Mouse (Mus musculus) G1E (cell line): ENCODE measurements around the gene Rasd1. TPM values are rescaled to one million over a fixed set of nuclear protein-coding genes. Genes with fewer than 3 reads are reported as not detected.
A peak's percentile ranks its signal among the peaks of the same experiment; 100 is the strongest.

Experiments used
- ATAC-seq: 2 replicates; pipeline ENCODE4 v1.8.0; 2016; ENCODE audit warnings: mild to moderate bottlenecking; ENCODE audit not compliant: insufficient number of reproducible peaks, poor library complexity, low FRiP score, severe bottlenecking; ENCODE audit errors: extremely low read depth
- DNase-seq: peaks from one replicate; pipeline ENCODE4 v3.0.0; 2012; ENCODE audit warnings: low spot score
- H3K27me3 ChIP-seq: 2 replicates; pipeline ENCODE4 v1.6.1; 2012; ENCODE audit warnings: mild to moderate bottlenecking, low read length, inconsistent platforms; ENCODE audit not compliant: insufficient read depth
- H3K36me3 ChIP-seq: replicated peaks from 2 replicates; pipeline ENCODE3; 2012; ENCODE audit warnings: mild to moderate bottlenecking, inconsistent platforms
- H3K4me1 ChIP-seq: 2 replicates; pipeline ENCODE4 v1.6.1; 2012; ENCODE audit warnings: low read depth, low read length, inconsistent platforms, mixed read lengths; ENCODE audit not compliant: insufficient read depth
- H3K4me3 ChIP-seq: 2 replicates; pipeline ENCODE4 v1.5.1; 2012; ENCODE audit warnings: low read depth, mild to moderate bottlenecking, inconsistent platforms, low read length, moderate library complexity, mixed read lengths
- H3K9me3 ChIP-seq: replicated peaks from 2 replicates; pipeline ENCODE4 v1.6.1; 2012; ENCODE audit warnings: inconsistent platforms
- CTCF ChIP-seq: IDR thresholded peaks from 2 replicates; pipeline ENCODE4 v1.5.1; 2012; ENCODE audit warnings: low read depth, low read length, inconsistent platforms, mixed read lengths
- GATA1 ChIP-seq: IDR thresholded peaks from 2 replicates; pipeline ENCODE4 v1.6.1; 2012; ENCODE audit warnings: borderline replicate concordance, low read length, inconsistent platforms, mixed read lengths
- GATA2 ChIP-seq: IDR thresholded peaks from 2 replicates; pipeline ENCODE4 v1.6.1; 2012; ENCODE audit warnings: low read depth, low read length, inconsistent platforms, borderline replicate concordance
- POLR2AphosphoS5 ChIP-seq: IDR thresholded peaks from 2 replicates; pipeline ENCODE4 v1.6.1; 2012; ENCODE audit warnings: low read depth, low read length, inconsistent platforms; ENCODE audit not compliant: insufficient replicate concordance
- TAL1 ChIP-seq: conservative IDR thresholded peaks from 2 replicates; pipeline ENCODE4 v1.6.1; 2012; ENCODE audit warnings: low read depth, low read length, inconsistent platforms, mixed read lengths
- polyA plus RNA-seq: library from polyadenylated mRNA; stranded (reverse); fragments of >175 nt; gene quantifications from 2 replicates; pipeline ENCODE4 v1.2.3, GENCODE M21; 2012
- total RNA-seq, 2 experiments: library from RNA; stranded (forward) in 1 of 2; stranded (reverse) in 1 of 2; fragments of 200-1000 nt in 1 of 2; fragments of >200 nt in 1 of 2; fragmentation: Nextera tagmentation in 1 of 2; gene quantifications; 2 replicates each; pipeline ENCODE4 v1.2.3; 2014 to 2017

Rasd1 gene
- total RNA-seq (2014; fragmentation: Nextera tagmentation), result not detected in 2 replicates
- 0.22 TPM in 1 of 2 replicates, not detected in the other for total RNA-seq (2017)
- polyA plus RNA-seq, result not detected in 2 replicates

- peak; percentile 82 for DNase-seq
- Histone ChIP-seq H3K36me3 (peaks cover 41% of the 10 kb centered on the region), H3K27me3 (peaks cover 38% of the 10 kb centered on the region), H3K9me3 (no peaks in the 10 kb centered on the region), H3K4me1 (peaks cover 38% of the 10 kb centered on the region), H3K4me3 (peak within 1 kb of the TSS; percentile 71)
- no peak for TF ChIP-seq TAL1
- TF ChIP-seq GATA1, result no peak
- TF ChIP-seq POLR2AphosphoS5, result no peak
- no peak for TF ChIP-seq CTCF
- TF ChIP-seq GATA2, result no peak
- peak; percentile 83 for ATAC-seq
These were observed at the start of gene Rasd1 for GRCm38 (mm10) chr11:59964818-59965217. TSS of gene Rasd1 (minus strand) at chr11:59964944.

DNA sequence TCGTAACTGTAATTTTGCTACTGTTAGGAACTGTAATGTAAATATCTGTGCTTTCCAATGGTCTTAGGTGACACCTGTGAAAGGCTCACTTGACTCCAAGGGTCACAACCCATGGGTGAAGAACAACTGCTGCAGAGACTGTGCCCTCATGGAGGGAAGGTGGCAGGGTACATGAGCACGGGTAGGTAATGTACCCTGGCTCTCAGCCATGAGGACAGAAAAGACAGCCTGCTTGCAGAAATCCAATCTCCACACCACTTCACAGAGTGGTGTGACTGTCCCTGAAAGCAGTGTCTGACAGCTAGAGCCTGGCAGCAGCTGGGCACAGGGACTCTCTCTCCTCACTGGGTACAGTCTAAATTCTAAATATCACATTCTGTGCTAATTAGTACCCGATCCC lies 46.8 kb upstream of the Rasd1 start:
- TF ChIP-seq POLR2AphosphoS5 (no peak), GATA2 (no peak), CTCF (no peak), TAL1 (no peak), GATA1 (no peak)
- no peaks in the 10 kb centered on the region for H3K36me3 ChIP-seq
- no peaks in the 10 kb centered on the region for H3K4me1 ChIP-seq

DNA sequence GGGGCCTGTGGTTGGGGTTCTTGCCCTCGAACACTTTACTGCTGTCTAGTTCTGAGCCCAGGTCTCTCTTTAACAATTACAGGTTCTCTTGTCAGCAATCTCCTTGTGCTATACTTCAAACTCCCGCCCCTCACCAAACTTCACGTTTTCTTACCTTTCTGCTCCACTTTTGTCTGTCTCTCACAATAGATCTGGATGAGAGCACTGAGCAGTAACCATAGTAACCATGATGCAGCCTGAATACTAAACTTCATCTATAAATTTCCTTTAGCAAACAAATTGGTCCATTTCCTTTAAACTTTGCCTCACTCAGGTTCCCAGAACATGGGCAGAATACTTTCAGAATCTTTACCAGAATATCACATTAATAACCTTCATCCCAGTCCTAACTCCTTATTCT lies 44.7 kb upstream of the Rasd1 start:
- ATAC-seq, result no peak
- H3K36me3 ChIP-seq, result no peaks in the 10 kb centered on the region
- DNase-seq, result no peak
- H3K9me3 ChIP-seq, result no peaks in the 10 kb centered on the region
- H3K27me3 ChIP-seq, result peaks cover 41% of the 10 kb centered on the region
- H3K4me1 ChIP-seq, result no peaks in the 10 kb centered on the region
- no peak for TF ChIP-seq GATA2
- no peak for TF ChIP-seq POLR2AphosphoS5
- TF ChIP-seq CTCF, result no peak
- TF ChIP-seq GATA1, result no peak
- no peak for TF ChIP-seq TAL1
- no peak overlapping the region for H3K4me3 ChIP-seq

More for the DNA sequence above, 46.8 kb upstream of the Rasd1 start:
- ATAC-seq (no peak), DNase-seq (no peak)
- H3K9me3 ChIP-seq, result no peaks in the 10 kb centered on the region
- no peak overlapping the region for H3K4me3 ChIP-seq
- H3K27me3 ChIP-seq, result peaks cover 45% of the 10 kb centered on the region

- no peak for ATAC-seq
- Histone ChIP-seq H3K27me3 (peaks cover 26% of the 10 kb centered on the region), H3K4me3 (no peak overlapping the region), H3K36me3 (no peaks in the 10 kb centered on the region), H3K4me1 (no peaks in the 10 kb centered on the region), H3K9me3 (no peaks in the 10 kb centered on the region)
- DNase-seq, result no peak
- no peak for TF ChIP-seq CTCF
- TF ChIP-seq GATA1, result no peak
- TF ChIP-seq GATA2, result no peak
- no peak for TF ChIP-seq TAL1
- TF ChIP-seq POLR2AphosphoS5, result no peak
These were observed 41.1 kb upstream of the Rasd1 start for GRCm38 (mm10) chr11:60005866-60006265.

GRCm38 (mm10) chr11:60004716-60005115 lies 40.0 kb upstream of the Rasd1 start:
- DNase-seq (no peak), ATAC-seq (no peak)
- Histone ChIP-seq H3K9me3 (no peaks in the 10 kb centered on the region), H3K36me3 (no peaks in the 10 kb centered on the region), H3K4me3 (no peak overlapping the region), H3K27me3 (peaks cover 22% of the 10 kb centered on the region), H3K4me1 (no peaks in the 10 kb centered on the region)
- TF ChIP-seq GATA2 (no peak), TAL1 (no peak), POLR2AphosphoS5 (no peak), CTCF (no peak), GATA1 (no peak)

GRCm38 (mm10) chr11:60003811-60004210 lies 39.1 kb upstream of the Rasd1 start:
- Histone ChIP-seq H3K4me1 (no peaks in the 10 kb centered on the region), H3K27me3 (peaks cover 22% of the 10 kb centered on the region), H3K9me3 (no peaks in the 10 kb centered on the region), H3K36me3 (no peaks in the 10 kb centered on the region), H3K4me3 (no peak overlapping the region)
- TF ChIP-seq TAL1, result no peak
- TF ChIP-seq GATA1, result no peak
- no peak for TF ChIP-seq POLR2AphosphoS5
- no peak for TF ChIP-seq CTCF
- no peak for TF ChIP-seq GATA2
- DNase-seq (no peak), ATAC-seq (no peak)
